Mouse (Mus musculus) midbrain, embryonic 14.5 days (tissue): Measurements from ENCODE around the gene Fam120b. TPM values are rescaled to one million over a fixed set of nuclear protein-coding genes. Genes with fewer than 3 reads are reported as not detected.
A peak's percentile ranks its signal among the peaks of the same experiment; 100 is the strongest.
"Not testable (repeated sequence)": the region's sequence is repeated elsewhere in the genome, so short reads cannot be mapped to it uniquely, and the experiment has no call there.

Experiments
- ATAC-seq: fragments of 200-750 bp; cut with Nextera tagmentation; 2 replicates; pipeline ENCODE4 v1.8.0; 2017; ENCODE audit warnings: moderate number of reproducible peaks, moderate library complexity; ENCODE audit not compliant: low FRiP score, low TSS enrichment
- DNase-seq: peaks from one replicate; pipeline ENCODE4 v3.0.0-alpha.2; 2015
- H3K27ac ChIP-seq: fragments of 300-500 bp; sonication (generic); replicated peaks from 2 replicates; pipeline ENCODE4 v1.5.1; 2014; ENCODE audit warnings: mild to moderate bottlenecking, low read depth, low read length, moderate library complexity
- H3K27me3 ChIP-seq: fragments of 300-500 bp; sonication (generic); 2 replicates; pipeline ENCODE4 v1.6.1; 2014; ENCODE audit warnings: low read length, control low read depth, mixed read lengths; ENCODE audit not compliant: control insufficient read depth, insufficient read depth
- H3K36me3 ChIP-seq: fragments of 300-500 bp; sonication (generic); 2 replicates; pipeline ENCODE4 v1.6.1; 2014; ENCODE audit warnings: low read length, control low read depth; ENCODE audit not compliant: control insufficient read depth, insufficient read depth
- H3K4me1 ChIP-seq: fragments of 300-500 bp; sonication (generic); 2 replicates; pipeline ENCODE4 v1.6.1; 2014; ENCODE audit warnings: mild to moderate bottlenecking, antibody characterized with exemption, low read length, control low read depth; ENCODE audit not compliant: control insufficient read depth, insufficient read depth
- H3K4me2 ChIP-seq: fragments of 300-500 bp; sonication (generic); 2 replicates; pipeline ENCODE4 v1.6.1; 2014; ENCODE audit warnings: mild to moderate bottlenecking, low read length, moderate library complexity
- H3K4me3 ChIP-seq: fragments of 300-500 bp; sonication (generic); replicated peaks from 2 replicates; pipeline ENCODE4 v1.5.1; 2014; ENCODE audit warnings: low read depth, low read length
- H3K9ac ChIP-seq: fragments of 300-500 bp; sonication (generic); replicated peaks from 2 replicates; pipeline ENCODE4 v1.6.1; 2014; ENCODE audit warnings: mild to moderate bottlenecking, low read length, moderate library complexity
- H3K9me3 ChIP-seq: fragments of 300-500 bp; sonication (generic); 2 replicates; pipeline ENCODE4 v1.6.1; 2016; ENCODE audit warnings: low read length, control low read depth, mixed read lengths; ENCODE audit not compliant: control insufficient read depth
- WGBS: fragments of 180-500 bp; shearing (Covaris S2); extraction: QIAGEN DNeasy Blood & Tissue Kit; methylation state at CpG from one replicate; pipeline ENCODE4 v1.1.7; 2014; 5-methylcytosine and 5-hydroxymethylcytosine counted together
- polyA plus RNA-seq: library from polyadenylated mRNA; unstranded; fragments of >200 nt; fragmentation: Nextera tagmentation; extraction: Ambion mirVana; gene quantifications from 2 replicates; pipeline ENCODE4 v1.2.1, GENCODE M21; 2014

Fam120b gene
- polyA plus RNA-seq, 1 experiment from 2014 or later = 49.1 TPM

GRCm38 (mm10) chr17:15440067-15440462, 44.1 kb downstream of the Fam120b start:
- Histone ChIP-seq H3K36me3 (no peaks in the 10 kb centered on the region), H3K27ac (peak overlapping the region; percentile 41; the same call in 1 of the 2 replicates), H3K27me3 (no peaks in the 10 kb centered on the region), H3K4me2 (no peak overlapping the region), H3K4me3 (no peak overlapping the region), H3K9ac (no peak overlapping the region), H3K9me3 (no peaks in the 10 kb centered on the region), H3K4me1 (peaks cover 14% of the 10 kb centered on the region; the same call in 1 of the 2 replicates)
- DNase-seq (no peak), ATAC-seq (no peak)
- WGBS = 68% methylated on average over 8 of the region's 8 CpGs

DNA sequence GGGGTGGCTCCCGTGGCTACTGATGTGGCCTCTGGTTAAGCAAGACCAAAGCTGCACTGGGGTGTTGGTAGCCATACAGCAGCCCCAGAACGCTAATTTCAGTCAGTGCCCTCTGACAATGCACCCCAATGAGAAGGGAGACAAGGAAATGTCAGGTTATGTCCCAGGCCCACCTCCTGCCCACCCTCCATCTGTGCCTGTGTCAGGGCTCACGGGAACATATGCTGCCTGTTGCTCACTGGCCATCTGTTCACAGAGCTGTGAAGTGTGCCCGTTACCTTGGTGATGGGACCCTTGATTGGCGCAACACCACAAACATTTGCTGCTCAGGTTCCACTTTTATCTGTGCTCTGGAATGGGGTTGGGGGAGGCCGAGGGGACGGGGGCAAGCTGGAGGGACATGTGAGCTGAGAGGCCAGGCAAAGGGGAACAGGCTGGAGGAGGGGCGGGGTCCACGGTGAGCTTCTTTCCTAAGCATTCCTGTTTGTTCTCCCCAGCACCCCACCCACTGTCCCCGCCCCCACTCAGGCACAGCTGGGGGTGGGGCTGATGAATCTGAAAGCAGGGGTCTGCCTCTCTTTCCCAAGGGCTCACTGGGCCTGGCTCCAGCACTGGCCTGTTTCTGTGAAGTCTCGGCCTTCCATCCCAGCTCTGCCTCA, 44.6 kb downstream of the Fam120b start:
- Histone ChIP-seq H3K27me3 (no peaks in the 10 kb centered on the region), H3K27ac (peak overlapping the region; percentile 41; the same call in 1 of the 2 replicates), H3K9ac (no peak overlapping the region), H3K4me1 (peaks cover 14% of the 10 kb centered on the region; the same call in 1 of the 2 replicates), H3K4me2 (peak overlapping the region; percentile 25; the same call in 1 of the 2 replicates), H3K36me3 (no peaks in the 10 kb centered on the region), H3K9me3 (no peaks in the 10 kb centered on the region), H3K4me3 (no peak overlapping the region)
- DNase-seq = peak; percentile 68
- ATAC-seq = peak; percentile 88
- WGBS = 3% methylated on average over 11 of the region's 11 CpGs

- DNase-seq (no peak), ATAC-seq (no peak)
- Histone ChIP-seq H3K27ac (no peak overlapping the region), H3K4me2 (no peak overlapping the region), H3K9me3 (no peaks in the 10 kb centered on the region), H3K4me3 (no peak overlapping the region), H3K36me3 (no peaks in the 10 kb centered on the region), H3K9ac (no peak overlapping the region), H3K27me3 (no peaks in the 10 kb centered on the region), H3K4me1 (peaks cover 10% of the 10 kb centered on the region; the same call in 1 of the 2 replicates)
- WGBS = 80% methylated on average over 3 of the region's 3 CpGs
These were observed 49.4 kb downstream of the Fam120b start for GRCm38 (mm10) chr17:15445421-15445820.

DNA sequence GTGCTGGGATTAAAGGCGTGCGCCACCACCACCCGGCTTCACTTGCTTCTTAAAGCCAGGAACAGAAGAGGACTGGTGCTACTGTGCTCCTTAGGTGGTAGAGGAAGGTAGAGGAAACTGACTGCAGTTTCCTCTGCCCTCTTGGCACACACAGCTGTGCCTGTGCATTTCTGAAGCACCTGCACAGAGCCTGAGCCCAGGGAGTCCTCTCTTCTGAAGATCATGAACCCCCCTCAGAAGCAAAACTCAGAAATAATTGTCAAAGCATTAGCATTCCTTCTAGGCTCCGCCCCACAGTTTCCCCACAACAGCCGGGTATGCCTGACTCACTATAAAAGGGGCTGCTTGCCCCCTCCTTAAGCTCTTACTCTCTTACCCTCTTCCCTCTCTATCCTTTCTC, 51.8 kb downstream of the Fam120b start:
- Histone ChIP-seq H3K9me3 (no peaks in the 10 kb centered on the region), H3K27ac (no peak overlapping the region), H3K9ac (no peak overlapping the region), H3K4me1 (no peaks in the 10 kb centered on the region), H3K27me3 (no peaks in the 10 kb centered on the region), H3K36me3 (no peaks in the 10 kb centered on the region), H3K4me2 (no peak overlapping the region), H3K4me3 (no peak overlapping the region)
- no peak for ATAC-seq
- no peak for DNase-seq
- WGBS = 74% methylated on average over 5 of the region's 5 CpGs

DNA sequence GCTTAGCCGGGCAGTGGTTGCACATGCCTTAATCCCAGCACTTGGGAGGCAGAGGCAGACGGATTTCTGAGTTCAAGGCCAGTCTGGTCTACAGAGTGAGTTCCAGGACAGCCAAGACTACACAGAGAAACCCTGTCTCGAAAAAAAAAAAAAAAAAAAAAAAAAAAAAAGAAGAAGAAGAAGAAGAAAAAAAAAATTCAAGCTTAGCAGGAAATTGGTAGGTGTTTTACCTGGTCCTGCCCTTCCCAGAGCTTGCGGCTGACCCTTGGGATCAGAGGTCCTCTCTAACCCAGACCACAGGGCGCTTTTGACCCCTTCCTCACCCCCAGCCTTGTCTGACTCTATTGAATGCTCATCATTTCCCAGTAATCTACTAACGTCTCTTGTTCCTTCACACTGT, 53.1 kb downstream of the Fam120b start:
- not testable (repeated sequence) for H3K4me1 ChIP-seq, ATAC-seq, H3K9ac ChIP-seq, DNase-seq, H3K27ac ChIP-seq, H3K4me2 ChIP-seq, H3K9me3 ChIP-seq, H3K4me3 ChIP-seq, H3K36me3 ChIP-seq, H3K27me3 ChIP-seq
- WGBS = 75% methylated on average over 5 of the region's 6 CpGs

- no peak for DNase-seq
- Histone ChIP-seq H3K27ac (no peak overlapping the region), H3K4me2 (no peak overlapping the region), H3K36me3 (no peaks in the 10 kb centered on the region), H3K4me3 (no peak overlapping the region), H3K27me3 (no peaks in the 10 kb centered on the region), H3K9me3 (no peaks in the 10 kb centered on the region), H3K9ac (no peak overlapping the region), H3K4me1 (no peaks in the 10 kb centered on the region)
- no peak for ATAC-seq
- WGBS = 81% methylated on average over 3 of the region's 3 CpGs
These were observed 53.6 kb downstream of the Fam120b start for GRCm38 (mm10) chr17:15449606-15450005.

DNA sequence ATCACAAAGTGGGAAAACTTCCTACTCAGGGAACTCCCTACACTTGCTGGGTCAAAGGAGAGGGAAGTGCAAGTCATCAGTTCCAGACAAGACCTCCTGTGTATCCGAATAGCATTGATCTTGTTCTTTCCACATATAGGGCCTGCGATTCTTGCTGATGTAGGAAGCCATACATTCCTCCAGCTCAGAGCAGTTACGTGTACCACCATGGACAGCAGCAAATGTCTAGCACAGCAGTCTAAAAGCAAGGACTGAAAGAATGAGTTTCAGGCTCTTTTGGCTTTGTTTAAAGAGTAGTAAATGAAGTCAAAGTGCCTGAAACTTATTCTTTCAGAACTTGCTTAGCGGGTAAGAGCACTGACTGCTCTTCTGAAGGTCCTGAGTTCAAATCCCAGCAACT, 59.2 kb downstream of the Fam120b start:
- DNase-seq = no peak
- Histone ChIP-seq H3K27ac (no peak overlapping the region), H3K9ac (no peak overlapping the region), H3K4me3 (no peak overlapping the region), H3K36me3 (no peaks in the 10 kb centered on the region), H3K4me2 (no peak overlapping the region), H3K4me1 (no peaks in the 10 kb centered on the region), H3K27me3 (no peaks in the 10 kb centered on the region), H3K9me3 (no peaks in the 10 kb centered on the region)
- no peak for ATAC-seq
- 85% methylated on average over 4 of the region's 4 CpGs for WGBS

DNA sequence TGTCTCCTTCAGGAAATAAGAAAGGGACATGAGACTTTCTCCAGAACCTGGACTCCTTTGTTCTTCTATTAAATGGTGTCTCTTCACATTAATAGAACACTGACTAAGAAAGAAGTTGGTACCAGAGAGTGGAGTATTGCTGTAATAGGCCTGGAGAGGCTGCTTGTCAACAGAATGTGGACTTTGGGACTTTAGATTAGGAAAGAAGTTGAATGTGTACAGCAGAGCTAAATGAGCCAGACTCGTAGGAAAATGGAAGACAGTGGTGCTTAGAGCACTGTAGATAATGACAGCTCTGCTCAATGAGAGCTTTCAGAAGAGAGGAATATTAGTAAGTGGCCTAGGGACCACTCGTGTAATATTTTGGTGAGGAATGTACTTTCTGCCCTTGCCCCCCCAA, 60.6 kb downstream of the Fam120b start:
- Histone ChIP-seq H3K9ac (no peak overlapping the region), H3K27ac (no peak overlapping the region), H3K4me1 (no peaks in the 10 kb centered on the region), H3K27me3 (no peaks in the 10 kb centered on the region), H3K36me3 (no peaks in the 10 kb centered on the region), H3K9me3 (no peaks in the 10 kb centered on the region), H3K4me3 (no peak overlapping the region), H3K4me2 (no peak overlapping the region)
- DNase-seq (no peak), ATAC-seq (no peak)
- 94% methylated on average over 2 of the region's 2 CpGs for WGBS

DNA sequence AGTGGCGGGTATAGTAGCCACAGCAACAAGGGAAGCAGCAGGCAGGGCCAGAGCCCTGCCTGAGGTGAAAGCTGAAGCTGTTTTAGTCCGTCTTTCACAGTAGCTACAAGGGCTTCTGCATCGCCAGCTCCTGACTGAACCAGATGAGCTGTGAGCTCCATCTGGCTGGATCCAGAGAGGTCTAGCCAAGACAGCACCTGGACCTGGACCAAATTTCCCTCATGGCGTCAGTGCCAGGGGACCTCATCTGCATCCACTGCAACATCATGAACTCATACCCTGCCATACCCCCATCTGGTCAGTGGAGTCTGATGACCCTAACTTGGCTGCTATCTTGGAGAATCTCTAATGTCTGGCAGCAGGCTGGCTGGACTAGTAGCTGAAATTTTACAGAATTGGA, 63.8 kb downstream of the Fam120b start:
- Histone ChIP-seq H3K4me2 (no peak overlapping the region), H3K4me1 (no peaks in the 10 kb centered on the region), H3K27me3 (no peaks in the 10 kb centered on the region), H3K4me3 (no peak overlapping the region), H3K36me3 (no peaks in the 10 kb centered on the region; the same call in 1 of the 2 replicates), H3K9me3 (no peaks in the 10 kb centered on the region), H3K9ac (no peak overlapping the region), H3K27ac (no peak overlapping the region)
- ATAC-seq = no peak
- WGBS = 91% methylated on average over 4 of the region's 4 CpGs
- DNase-seq = no peak
